Mouse (Mus musculus) embryonic facial prominence, embryonic 10.5 days (tissue): ENCODE data around the gene Sypl2. TPM values are rescaled to one million over a fixed set of nuclear protein-coding genes. Genes with fewer than 3 reads are reported as not detected.

Experiments
- polyA plus RNA-seq: library from polyadenylated mRNA; unstranded; fragments of >200 nt; fragmentation: Nextera tagmentation; extraction: Ambion mirVana; gene quantifications from 2 replicates; pipeline ENCODE4 v1.2.1, GENCODE M21; 2016

Gene Sypl2
- polyA plus RNA-seq, 1 experiment from 2014 or later: 0.95 TPM

Other genes starting within 250 kb of the Sypl2 start
- gene Gstm2, start 240.2 kb downstream of the Sypl2 start, polyA plus RNA-seq: 21.0 and 21.8 TPM in 2 replicates
- 32.4 and 35.2 TPM in 2 replicates for gene Gstm1, start 208.7 kb downstream of the Sypl2 start, polyA plus RNA-seq
- 12.9 and 13.2 TPM in 2 replicates for gene Gstm4, start 181.8 kb downstream of the Sypl2 start, polyA plus RNA-seq
- 69.4 and 70.6 TPM in 2 replicates for gene Ampd2, start 140.0 kb downstream of the Sypl2 start, polyA plus RNA-seq
- 0.90 and 1.3 TPM in 2 replicates for gene Gnat2, start 133.9 kb downstream of the Sypl2 start, polyA plus RNA-seq
- gene Gnai3, start 80.5 kb downstream of the Sypl2 start, polyA plus RNA-seq: 194 and 195 TPM in 2 replicates
- 0.30 and 0.36 TPM in 2 replicates for gene Gpr61, start 71.8 kb downstream of the Sypl2 start, polyA plus RNA-seq
- 4.0 and 4.3 TPM in 2 replicates for gene Amigo1, start 40.3 kb downstream of the Sypl2 start, polyA plus RNA-seq
- gene Cyb561d1, start 25.4 kb downstream of the Sypl2 start, polyA plus RNA-seq: 3.1 and 3.4 TPM in 2 replicates
- 23.9 and 25.8 TPM in 2 replicates for gene Atxn7l2, start 15.7 kb downstream of the Sypl2 start, polyA plus RNA-seq
- gene Psma5, start 30.3 kb upstream of the Sypl2 start, polyA plus RNA-seq: 361 and 368 TPM in 2 replicates
- gene Sort1, start 57.4 kb upstream of the Sypl2 start, polyA plus RNA-seq: 12.9 and 15.5 TPM in 2 replicates
- 0.22 TPM in 1 of 2 replicates, not detected in the other for gene Mybphl, start 138.3 kb upstream of the Sypl2 start, polyA plus RNA-seq
- gene Psrc1, start 157.2 kb upstream of the Sypl2 start, polyA plus RNA-seq: 97.9 and 100.0 TPM in 2 replicates
- gene Celsr2, start 188.9 kb upstream of the Sypl2 start, polyA plus RNA-seq: 10.2 and 20.1 TPM in 2 replicates
- 132 and 139 TPM in 2 replicates for gene Sars, start 218.6 kb upstream of the Sypl2 start, polyA plus RNA-seq